Mouse (Mus musculus) right cerebral cortex, postnatal 25 days (tissue): ENCODE measurements around the gene Tbc1d9.

Experiments
- DNase-seq: peaks from one replicate; pipeline ENCODE4 v3.0.0; 2022

Tbc1d9 gene

DNA sequence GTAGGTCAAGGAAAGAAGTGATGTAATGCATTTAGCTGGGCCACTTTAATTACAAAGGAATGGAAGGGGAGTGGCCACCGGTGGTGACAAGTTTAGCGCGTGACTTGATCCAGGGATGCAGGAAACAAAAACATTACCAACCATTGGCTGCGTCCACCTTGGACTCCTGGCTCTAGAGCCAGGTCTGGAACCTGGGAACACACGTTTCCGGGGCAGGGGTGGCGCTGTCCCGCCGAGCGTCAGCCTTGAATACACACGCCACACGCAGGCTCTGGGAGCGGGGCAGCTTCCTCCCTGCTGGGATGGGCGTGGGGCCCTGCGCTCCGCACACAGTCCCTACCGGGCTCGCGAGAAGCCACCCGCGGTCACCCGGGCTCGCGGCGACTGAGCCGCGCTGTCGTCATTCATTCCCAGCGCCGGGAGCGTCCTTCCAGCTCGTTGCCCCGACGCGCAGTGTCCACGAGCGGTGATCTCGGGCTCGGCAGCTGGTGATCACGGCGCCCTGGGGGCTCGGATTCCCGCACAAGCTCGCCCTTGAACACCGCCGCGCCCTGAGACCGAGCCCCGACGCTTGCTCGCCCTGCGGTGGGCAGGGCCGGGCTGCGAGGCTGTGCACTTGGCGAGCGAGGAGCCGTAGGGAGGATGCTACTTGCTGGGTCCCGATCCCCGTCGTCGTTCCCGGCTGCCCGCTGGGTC, at the start of gene Tbc1d9:
Tbc1d9 (plus strand) TSS at position 118 of the 696 bp plus-strand sequence.
- DNase-seq = peak; percentile 79

DNA sequence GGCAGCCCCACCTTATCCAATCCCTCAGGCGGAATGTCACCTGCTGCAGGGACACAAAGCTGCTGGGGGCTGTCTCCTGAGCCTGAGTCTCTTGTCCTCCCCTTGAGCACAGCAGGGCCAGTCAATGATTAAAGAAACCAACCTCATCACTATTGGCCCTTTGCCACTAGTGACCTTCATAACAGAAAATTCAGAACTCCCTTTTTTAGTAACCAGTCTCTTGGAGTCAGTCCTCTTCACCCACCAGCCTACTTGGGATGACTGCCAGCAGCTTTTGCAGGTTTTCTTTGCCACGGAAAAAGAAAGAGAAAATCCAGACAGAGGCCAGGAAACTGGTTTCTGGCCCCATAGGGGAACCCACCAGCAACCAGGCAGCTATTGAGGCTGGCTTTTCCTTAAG, 30.1 kb upstream of the Tbc1d9 start:
- DNase-seq = no peak

DNA sequence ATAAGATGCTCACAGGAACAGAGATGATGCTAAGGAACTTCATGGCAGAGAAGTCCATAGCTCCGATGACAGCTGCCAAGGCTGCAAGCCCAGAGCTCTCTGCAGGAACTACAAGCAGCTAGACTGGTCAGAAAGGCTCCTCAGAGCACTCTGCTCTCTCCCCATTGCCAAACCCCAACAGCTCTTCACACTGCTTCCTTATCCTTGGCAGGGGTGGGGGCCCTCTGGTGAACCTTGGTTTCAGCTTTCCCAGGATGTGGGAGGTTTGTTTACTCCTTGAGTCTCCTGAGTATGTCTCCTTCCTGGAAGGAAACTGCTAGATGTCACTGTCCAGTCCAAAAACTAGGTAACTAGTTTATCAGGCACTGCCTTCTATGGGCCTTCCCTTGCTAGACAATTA, 25.1 kb upstream of the Tbc1d9 start:
- DNase-seq = no peak

DNA sequence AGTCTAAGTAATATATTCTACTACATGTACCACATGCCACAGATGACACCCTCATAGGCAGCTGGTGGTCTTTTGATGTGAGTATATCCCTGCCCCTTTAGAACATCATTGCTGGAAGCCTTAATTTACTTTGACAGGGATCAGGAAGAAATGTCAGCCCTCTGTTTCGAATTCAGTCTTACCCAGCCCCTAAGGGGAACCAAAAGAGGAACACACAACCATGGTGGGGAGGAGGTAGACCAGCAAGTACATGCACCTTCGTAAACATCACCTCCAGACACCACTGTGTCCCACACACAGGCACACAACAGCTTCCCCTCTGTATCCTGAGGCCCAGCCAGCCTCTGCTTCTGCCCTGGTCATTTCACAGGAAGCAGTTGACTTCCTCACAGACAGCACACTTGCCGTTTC, 24.4 kb upstream of the Tbc1d9 start:
- DNase-seq = no peak

- DNase-seq = no peak
Observed at GRCm38 (mm10) chr8:83141358-83141757, 23.8 kb upstream of the Tbc1d9 start.

- DNase-seq = no peak
Observed at GRCm38 (mm10) chr8:83144601-83145000, 20.6 kb upstream of the Tbc1d9 start.

DNA sequence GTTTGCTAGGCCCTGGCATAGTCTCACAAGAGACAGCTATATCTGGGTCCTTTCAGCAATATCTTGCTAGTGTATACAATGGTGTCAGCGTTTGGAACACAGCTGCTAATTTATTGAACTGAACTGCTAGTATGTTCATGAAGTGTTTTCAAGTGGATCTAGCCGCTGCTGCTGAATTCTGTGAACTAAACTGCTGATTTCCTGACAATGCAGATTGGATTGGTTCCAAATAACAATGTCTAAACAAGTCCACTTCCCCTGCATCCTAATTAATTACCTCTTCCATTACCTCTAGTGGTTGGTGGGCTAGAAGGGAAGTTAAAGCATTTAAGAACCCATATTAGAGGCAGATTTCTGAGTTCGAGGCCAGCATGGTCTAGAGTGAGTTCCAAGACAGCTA, 19.7 kb upstream of the Tbc1d9 start:
- no peak for DNase-seq

GRCm38 (mm10) chr8:83149124-83149523, 16.0 kb upstream of the Tbc1d9 start:
- DNase-seq = no peak

- no peak for DNase-seq
Observed at GRCm38 (mm10) chr8:83152055-83152454, 13.1 kb upstream of the Tbc1d9 start.

- DNase-seq = no peak
Observed at GRCm38 (mm10) chr8:83152470-83152869, 12.7 kb upstream of the Tbc1d9 start.

DNA sequence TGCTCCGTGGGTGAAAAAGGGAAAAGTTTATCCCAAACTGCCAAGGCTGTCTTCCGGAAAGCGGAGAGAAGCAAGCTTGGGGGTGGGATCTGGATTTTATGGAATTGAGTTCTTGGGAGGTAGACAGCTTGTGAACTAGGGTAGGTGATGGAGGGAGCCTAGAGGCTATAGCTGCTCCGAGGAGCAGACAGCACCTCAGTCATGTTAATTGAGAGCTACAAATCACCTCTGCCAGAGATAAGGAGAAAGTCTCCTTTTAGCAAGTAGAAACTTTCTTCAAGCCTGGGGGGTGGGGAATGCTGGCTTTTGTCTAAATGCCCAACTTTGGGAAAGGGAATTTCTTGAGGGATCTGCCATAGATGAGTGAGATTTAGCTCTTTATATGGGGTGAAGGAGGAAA, 10.0 kb upstream of the Tbc1d9 start:
- no peak for DNase-seq

DNA sequence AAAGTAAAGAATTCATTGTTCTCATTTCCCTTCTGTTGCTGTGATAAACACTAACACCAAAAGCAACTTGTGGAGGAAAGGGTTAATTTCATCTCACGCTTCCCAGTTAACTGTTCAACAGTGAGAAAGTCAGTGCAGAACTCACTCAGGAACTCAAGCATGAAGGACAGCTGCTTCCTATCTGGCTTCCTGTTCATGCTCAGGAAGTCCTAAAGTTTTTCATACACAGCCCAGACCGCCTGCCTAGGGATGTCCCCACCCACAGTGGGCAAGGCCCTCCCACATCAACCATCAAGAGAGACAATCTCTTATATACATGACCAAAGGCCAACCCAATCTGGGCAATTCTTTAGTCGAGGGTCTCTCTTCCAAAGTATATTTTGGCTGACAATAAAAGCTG, 6.2 kb upstream of the Tbc1d9 start:
- no peak for DNase-seq

- no peak for DNase-seq
Observed at GRCm38 (mm10) chr8:83159615-83160014, 5.5 kb upstream of the Tbc1d9 start.

GRCm38 (mm10) chr8:83160613-83161012, 4.5 kb upstream of the Tbc1d9 start:
- DNase-seq = no peak

DNA sequence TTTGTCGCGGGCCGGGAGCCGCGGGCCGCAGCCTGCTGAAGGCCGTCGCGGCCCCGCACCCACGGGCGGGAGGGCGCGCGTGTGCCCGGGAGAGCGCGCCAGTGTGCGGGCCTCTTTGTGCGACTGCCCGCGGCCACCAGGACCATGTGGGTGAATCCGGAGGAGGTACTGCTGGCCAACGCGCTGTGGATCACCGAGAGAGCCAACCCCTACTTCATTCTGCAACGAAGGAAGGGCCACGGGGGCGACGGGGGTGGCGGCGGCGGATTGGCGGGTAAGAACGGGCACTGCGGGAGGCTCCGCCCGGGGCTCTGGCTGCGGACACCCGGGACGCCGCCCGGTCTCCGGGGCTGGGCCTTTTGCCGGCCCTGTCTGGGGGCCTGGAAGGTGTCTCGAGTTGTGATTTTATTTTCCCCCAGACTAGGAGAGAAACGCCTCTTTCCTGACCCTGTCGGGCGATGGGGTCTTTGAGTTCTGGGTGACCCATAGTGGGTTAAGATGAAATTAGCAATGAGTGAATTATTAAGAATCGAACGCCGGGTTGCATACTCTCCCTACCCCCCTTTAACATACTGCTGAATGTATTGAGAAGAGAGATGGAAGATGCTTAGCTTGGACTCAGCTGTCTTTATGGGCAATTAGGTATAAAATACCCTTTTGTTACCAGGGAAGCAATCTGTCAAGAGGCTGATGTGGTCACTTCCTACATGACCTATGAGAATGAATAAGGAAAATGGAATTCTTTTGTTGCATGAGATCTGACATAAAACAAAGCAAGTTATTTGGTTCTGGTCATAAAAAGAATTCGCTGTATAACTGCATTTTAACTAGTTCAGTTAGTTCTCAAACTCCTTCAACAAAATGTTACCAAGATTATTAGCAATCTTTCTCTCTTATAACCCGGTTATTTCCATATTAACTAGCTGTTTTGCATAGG, 1.0 kb downstream of the Tbc1d9 start, which contains the start of gene Gm10645:
Gm10645 (minus strand) TSS at position 240 of the 937 bp plus-strand sequence.
- DNase-seq = peak; percentile 69

DNA sequence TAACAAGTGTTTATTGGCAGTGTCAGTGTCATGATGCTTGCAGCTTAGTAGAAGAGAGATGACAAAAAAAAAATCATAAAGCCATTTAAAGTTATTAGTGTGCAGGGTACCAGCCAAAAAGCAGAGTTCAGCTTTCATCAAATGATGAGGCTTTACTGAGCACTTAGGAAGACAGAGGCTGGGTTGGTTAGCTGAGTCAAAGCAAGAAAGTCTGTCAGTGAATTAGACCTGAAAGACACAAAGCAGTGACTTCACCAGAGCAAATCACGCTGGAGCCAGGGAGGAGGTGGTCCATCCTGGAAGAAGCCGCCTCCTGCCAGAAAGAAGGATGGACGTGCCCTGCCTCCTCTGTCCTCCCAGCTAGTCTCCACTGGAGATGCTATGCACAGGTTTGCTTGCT, 2.8 kb downstream of the Tbc1d9 start:
- DNase-seq = no peak

DNA sequence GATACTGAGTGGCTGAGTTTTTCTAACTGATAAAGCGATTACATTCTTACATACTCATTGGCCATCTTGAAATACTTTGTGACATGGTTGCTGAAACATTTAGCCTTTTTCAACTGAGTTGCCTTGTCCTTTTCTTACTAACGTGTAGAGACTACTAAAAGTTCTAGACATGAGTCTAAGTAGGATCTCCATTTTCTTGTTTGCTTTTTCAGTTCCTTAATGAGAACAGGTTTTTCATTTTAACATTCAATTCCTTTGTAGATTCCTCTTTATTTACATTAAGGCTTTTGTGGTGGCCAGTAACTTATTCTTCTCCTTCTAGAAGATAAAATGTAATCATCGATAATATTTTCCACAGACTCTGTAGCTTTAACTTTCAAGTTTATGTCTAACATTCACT, 4.0 kb downstream of the Tbc1d9 start:
- DNase-seq = no peak

GRCm38 (mm10) chr8:83169709-83170108, 4.6 kb downstream of the Tbc1d9 start:
- DNase-seq = no peak

DNA sequence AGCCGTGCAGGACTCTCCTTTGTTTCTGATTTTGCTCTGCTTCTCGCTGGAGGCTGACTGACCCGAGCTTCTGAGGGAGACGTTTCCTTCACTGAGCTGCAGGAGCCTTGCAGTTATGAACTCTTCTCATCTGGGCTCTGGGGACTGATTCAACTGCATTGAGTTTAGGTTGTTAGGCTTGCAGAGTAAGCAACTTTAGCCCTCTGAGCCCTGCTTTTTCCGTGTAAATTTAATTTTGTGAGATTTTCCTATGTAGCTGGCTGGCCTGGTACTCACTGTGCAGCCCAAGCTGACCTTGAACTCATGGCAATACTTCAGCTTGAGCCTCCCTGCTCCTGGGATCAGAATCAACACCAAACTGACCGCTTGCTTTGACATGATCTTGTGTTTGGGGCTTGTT, 5.7 kb downstream of the Tbc1d9 start:
- no peak for DNase-seq

DNA sequence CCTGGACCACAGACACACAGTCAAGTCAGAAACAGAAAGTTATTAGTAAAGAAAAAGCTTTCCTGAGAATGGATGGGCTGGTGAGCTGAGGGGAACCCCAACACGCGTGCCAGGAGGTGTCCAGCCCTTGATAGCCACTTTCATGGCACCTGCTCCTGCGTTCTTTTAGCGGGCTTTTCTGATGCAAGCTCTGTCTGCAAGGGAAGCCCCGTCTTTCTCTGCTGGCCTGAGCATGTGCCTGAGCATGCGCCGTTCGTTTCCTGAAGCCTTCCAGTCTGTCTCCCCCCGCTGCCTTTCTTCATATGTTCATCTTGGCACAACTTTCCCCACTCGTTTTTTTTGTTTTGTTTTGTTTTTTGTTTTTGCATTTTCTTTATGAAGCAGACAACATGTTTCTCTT, 10.5 kb downstream of the Tbc1d9 start:
- DNase-seq = no peak

DNA sequence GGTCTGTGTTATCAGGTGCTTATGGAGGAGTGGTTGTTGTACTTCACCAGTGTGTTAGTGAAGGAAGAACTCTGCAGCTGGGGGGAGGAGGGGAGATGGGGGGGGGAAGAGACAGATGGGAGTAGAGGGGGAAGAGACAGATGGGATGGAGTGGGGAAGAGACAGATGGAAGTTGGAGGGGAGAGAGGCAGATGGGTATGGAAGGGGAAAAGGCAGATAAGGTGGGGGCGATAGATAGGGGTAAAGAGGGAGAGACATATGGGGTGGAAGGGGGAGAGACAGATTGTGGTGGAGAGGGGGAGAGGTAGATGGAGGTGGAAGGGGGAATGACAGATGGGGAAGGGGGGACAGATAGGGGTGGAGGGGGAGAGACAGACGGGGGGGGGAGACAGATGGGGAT, 11.6 kb downstream of the Tbc1d9 start:
- DNase-seq = no peak

DNA sequence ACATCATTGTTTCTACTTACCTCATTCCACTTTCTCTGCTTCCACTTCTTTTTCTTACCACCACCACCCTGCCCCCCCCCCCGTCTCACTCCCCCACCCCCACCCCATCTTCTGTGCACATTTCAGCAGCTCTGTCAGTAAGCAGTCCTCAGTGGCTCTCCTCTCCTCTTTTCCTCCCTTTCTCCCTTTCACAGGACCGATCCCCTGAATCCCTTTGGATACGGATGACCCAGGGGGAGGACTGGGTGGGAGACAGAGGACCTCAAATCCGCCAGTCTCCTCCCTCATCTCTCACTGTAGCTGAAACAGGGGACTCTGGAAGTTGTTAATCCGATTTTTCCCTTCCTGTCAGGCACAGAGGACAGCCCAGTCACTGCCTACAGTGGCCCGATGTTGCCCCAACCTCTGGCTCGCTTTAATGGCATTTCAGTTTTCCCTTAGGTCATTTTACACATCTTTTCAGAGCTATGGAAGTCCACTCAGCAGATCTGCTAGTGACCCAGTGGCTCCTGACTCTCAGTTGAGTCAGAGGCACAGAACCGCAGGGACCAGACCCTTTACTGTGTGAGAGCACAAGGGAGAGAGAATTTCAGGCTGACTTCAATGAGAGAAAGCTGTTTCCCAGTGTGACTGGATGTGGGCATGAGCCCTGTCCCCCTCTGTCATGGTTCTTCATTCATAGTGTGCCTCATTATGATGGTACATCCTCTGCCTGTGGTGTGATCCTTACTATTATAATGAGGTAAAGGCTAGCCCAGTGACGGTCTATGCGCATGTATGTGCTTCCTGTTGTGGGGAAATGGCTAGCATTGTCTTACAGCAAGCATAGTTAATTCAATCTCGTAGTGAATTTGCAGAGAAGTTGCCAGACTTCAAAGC, 12.4 kb downstream of the Tbc1d9 start:
- no peak for DNase-seq

- no peak for DNase-seq
Observed at GRCm38 (mm10) chr8:83178228-83178742, 13.1 kb downstream of the Tbc1d9 start.
